Mouse (Mus musculus) neural tube, embryonic 15.5 days (tissue): Measurements from ENCODE around the gene Srgap3. TPM values are rescaled to one million over a fixed set of nuclear protein-coding genes. Genes with fewer than 3 reads are reported as not detected.
"Not testable (repeated sequence)": the region's sequence is repeated elsewhere in the genome, so short reads cannot be mapped to it uniquely, and the experiment has no call there.

Experiments
- ATAC-seq: fragments of 200-750 bp; cut with Nextera tagmentation; 2 replicates; pipeline ENCODE4 v1.8.0; 2017; ENCODE audit warnings: mild to moderate bottlenecking, moderate TSS enrichment, moderate library complexity; ENCODE audit not compliant: low FRiP score
- H3K27ac ChIP-seq: fragments of 300-500 bp; sonication (generic); replicated peaks from 2 replicates; pipeline ENCODE4 v1.5.1; 2015; ENCODE audit warnings: mild to moderate bottlenecking, inconsistent platforms
- H3K27me3 ChIP-seq: fragments of 300-500 bp; sonication (generic); replicated peaks from 2 replicates; pipeline ENCODE4 v1.6.1; 2015; ENCODE audit warnings: inconsistent platforms
- H3K36me3 ChIP-seq: fragments of 300-500 bp; sonication (generic); 2 replicates; pipeline ENCODE4 v1.6.1; 2015; ENCODE audit warnings: inconsistent platforms
- H3K4me1 ChIP-seq: fragments of 300-500 bp; sonication (generic); 2 replicates; pipeline ENCODE4 v1.6.1; 2015; ENCODE audit warnings: inconsistent platforms
- H3K4me2 ChIP-seq: fragments of 300-500 bp; sonication (generic); 2 replicates; pipeline ENCODE4 v1.6.1; 2015; ENCODE audit warnings: inconsistent platforms, mild to moderate bottlenecking, moderate library complexity
- H3K4me3 ChIP-seq: fragments of 300-500 bp; sonication (generic); replicated peaks from 2 replicates; pipeline ENCODE4 v1.5.1; 2015; ENCODE audit warnings: mild to moderate bottlenecking, inconsistent platforms
- H3K9ac ChIP-seq: fragments of 300-500 bp; sonication (generic); replicated peaks from 2 replicates; pipeline ENCODE4 v1.6.1; 2015; ENCODE audit warnings: mild to moderate bottlenecking, inconsistent platforms
- H3K9me3 ChIP-seq: fragments of 300-500 bp; sonication (generic); replicated peaks from 2 replicates; pipeline ENCODE4 v1.6.1; 2016; ENCODE audit warnings: inconsistent platforms
- WGBS: fragments of 180-500 bp; shearing (Covaris S2); methylation state at CpG from one replicate; pipeline ENCODE4 v1.1.7; 2015; ENCODE audit warnings: mixed read lengths; 5-methylcytosine and 5-hydroxymethylcytosine counted together
- polyA plus RNA-seq: library from polyadenylated mRNA; unstranded; fragments of >200 nt; fragmentation: Nextera tagmentation; extraction: Ambion mirVana; gene quantifications from 2 replicates; pipeline ENCODE4 v1.2.1, GENCODE M21; 2015

Gene Srgap3
- polyA plus RNA-seq, 1 experiment from 2014 or later: 26.3 TPM

DNA sequence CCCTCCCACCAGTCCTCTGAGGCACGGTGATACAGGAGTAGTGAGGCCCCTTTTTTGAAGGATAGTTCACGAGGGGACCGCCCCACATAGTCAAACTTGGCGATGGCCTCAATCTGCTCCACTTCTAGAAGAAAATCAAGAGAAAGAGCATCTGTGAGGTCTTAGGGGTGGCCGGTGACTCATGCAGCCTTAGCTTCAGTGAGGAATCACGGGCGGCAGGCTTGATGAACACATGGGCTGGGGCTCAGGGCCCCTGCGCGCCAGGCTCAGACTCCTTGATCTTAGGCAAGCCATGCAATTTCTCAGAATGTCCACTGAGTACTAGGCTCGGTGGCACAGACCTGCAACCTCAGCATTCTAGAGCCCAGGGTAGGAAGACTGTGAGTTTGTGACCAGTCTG lies 215.7 kb downstream of the Srgap3 start:
- peaks cover 85% of the 10 kb centered on the region for H3K36me3 ChIP-seq
- WGBS: 96% methylated on average over 10 of the region's 10 CpGs

DNA sequence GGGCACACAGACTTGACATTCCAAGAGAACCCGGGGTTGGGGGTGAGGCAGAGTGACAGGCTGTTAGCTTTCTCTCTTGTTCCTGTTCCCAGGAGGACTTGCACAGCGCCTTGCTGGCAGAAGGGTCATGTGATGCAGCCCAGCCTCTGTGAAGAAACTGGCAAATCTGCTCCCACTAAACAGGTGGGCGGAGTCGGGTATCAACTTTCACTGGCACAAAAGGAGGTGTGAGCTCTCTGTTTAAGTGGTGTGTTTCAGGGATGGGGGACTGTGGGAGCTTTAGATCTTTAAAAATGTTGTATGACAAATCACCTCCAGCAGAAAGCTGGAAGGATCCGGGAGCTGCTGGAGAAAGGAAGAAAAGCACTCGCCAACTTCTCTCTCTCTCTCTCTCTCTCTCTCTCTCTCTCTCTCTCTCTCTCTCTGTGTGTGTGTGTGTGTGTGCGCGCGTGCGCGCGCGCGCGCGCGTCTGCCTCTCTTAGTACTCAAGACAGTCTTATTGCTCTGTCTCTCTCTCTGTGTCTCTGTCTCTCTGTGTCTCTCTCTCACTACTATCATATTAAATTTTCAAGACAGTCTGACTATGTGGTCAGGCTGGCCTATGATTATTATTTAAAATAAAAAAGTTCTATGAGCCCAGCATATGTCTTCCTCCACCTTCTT lies 218.2 kb downstream of the Srgap3 start:
- Histone ChIP-seq H3K4me1 (peaks cover 11% of the 10 kb centered on the region), H3K9me3 (no peaks in the 10 kb centered on the region), H3K27me3 (no peaks in the 10 kb centered on the region), H3K4me2 (peak overlapping the region; percentile 13; the same call in 1 of the 2 replicates), H3K27ac (no peak overlapping the region; the same call in 1 of the 2 replicates), H3K4me3 (no peak overlapping the region), H3K36me3 (peaks cover 80% of the 10 kb centered on the region), H3K9ac (no peak overlapping the region)
- ATAC-seq: peak; percentile 53; the same call in 1 of the 2 replicates
- 7% methylated on average over 17 of the region's 17 CpGs for WGBS

More for the DNA sequence above, 215.7 kb downstream of the Srgap3 start:
- H3K27me3 ChIP-seq: no peaks in the 10 kb centered on the region
- H3K4me2 ChIP-seq: no peak overlapping the region
- no peak for ATAC-seq
- peaks cover 11% of the 10 kb centered on the region for H3K4me1 ChIP-seq
- H3K9ac ChIP-seq: no peak overlapping the region
- H3K9me3 ChIP-seq: no peaks in the 10 kb centered on the region
- H3K27ac ChIP-seq: no peak overlapping the region
- H3K4me3 ChIP-seq: no peak overlapping the region

DNA sequence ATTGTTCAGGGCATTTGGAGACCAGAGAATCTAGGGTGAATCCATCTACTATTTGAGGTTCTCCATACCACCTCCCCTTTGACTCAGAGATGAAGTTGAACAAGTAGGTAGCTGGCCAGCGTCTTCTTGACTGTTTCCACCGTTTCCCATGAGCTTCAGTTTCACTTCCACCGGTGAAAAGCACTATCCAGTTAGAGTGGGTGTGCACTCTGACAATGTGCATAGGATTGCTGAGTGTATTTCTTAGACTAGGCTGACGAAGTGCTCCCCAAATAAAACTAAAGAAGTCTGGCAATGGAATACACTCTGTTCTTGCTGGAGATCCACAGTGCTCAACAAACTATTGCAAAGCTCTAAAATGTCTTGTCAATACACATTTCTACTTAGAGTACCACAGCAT lies 221.6 kb downstream of the Srgap3 start:
- H3K27me3 ChIP-seq: no peaks in the 10 kb centered on the region
- WGBS: 94% methylated on average over 4 of the region's 4 CpGs
- H3K9me3 ChIP-seq: no peaks in the 10 kb centered on the region
- ATAC-seq: no peak
- peaks cover 73% of the 10 kb centered on the region for H3K36me3 ChIP-seq
- peaks cover 11% of the 10 kb centered on the region for H3K4me1 ChIP-seq
- no peak overlapping the region for H3K4me2 ChIP-seq
- H3K4me3 ChIP-seq: no peak overlapping the region
- no peak overlapping the region for H3K27ac ChIP-seq
- H3K9ac ChIP-seq: no peak overlapping the region

DNA sequence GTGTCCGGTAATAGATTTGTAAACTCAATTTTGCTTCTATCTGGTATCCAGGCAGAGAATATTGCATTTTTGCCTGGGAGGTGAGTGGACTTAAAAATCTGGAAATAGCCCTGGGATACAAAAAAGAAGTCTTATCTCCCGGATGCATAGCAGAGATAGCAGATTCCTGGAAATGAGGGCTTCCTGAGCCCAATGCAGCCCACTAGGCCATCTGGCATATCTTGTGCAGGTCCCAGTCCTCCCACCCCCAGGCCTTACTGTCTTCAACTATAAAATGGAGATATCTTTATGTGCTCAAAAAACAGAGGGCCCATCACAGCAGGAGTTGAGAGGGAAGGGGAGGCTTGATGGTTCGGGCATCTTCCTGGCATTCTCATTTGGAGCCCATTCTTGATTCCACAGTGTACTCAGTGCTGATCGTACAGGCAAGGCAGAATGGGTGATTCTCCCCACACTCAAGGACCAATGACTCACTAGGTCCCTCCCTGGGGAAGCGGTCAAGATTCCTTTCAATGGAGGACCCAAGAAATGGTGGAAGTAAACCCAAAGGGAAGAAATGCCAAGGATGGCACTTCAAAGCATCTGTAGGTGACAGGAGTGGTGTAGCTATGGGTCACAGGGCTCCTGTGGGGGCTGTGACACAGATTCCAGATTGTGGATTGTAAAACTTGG lies 226.5 kb downstream of the Srgap3 start:
- no peak overlapping the region for H3K9ac ChIP-seq
- no peak overlapping the region for H3K4me2 ChIP-seq
- H3K36me3 ChIP-seq: peaks cover 28% of the 10 kb centered on the region
- 63% methylated on average over 5 of the region's 5 CpGs for WGBS
- H3K4me1 ChIP-seq: no peaks in the 10 kb centered on the region
- H3K27me3 ChIP-seq: no peaks in the 10 kb centered on the region
- H3K4me3 ChIP-seq: no peak overlapping the region
- H3K27ac ChIP-seq: peak overlapping the region; percentile 23; the same call in 1 of the 2 replicates
- ATAC-seq: no peak
- H3K9me3 ChIP-seq: no peaks in the 10 kb centered on the region

DNA sequence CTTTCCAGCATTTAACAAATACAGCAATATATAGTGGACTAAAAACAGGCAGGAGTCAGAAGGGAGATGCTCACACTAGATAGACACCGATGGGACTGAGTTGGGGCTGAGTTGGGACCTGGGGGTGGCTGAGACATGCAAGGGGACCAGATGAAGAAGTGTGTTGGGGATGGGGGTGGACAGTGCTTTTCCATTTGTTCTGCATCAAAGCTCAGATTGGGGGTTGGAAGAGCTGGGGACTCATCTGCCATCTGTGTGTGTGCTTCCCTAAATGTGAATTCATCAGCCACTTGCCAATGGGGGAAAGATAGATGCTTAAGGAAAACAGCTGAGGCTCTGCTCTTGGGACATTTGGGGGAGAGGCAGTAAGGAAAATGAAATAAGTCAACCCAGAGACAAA lies 227.1 kb downstream of the Srgap3 start:
- H3K9me3 ChIP-seq: no peaks in the 10 kb centered on the region
- 53% methylated on average over 1 of the region's 1 CpGs for WGBS
- H3K4me1 ChIP-seq: no peaks in the 10 kb centered on the region
- no peak overlapping the region for H3K4me3 ChIP-seq
- peak overlapping the region; percentile 20; the same call in 1 of the 2 replicates for H3K27ac ChIP-seq
- H3K4me2 ChIP-seq: no peak overlapping the region
- H3K36me3 ChIP-seq: peaks cover 23% of the 10 kb centered on the region
- no peaks in the 10 kb centered on the region for H3K27me3 ChIP-seq
- ATAC-seq: no peak
- no peak overlapping the region for H3K9ac ChIP-seq

DNA sequence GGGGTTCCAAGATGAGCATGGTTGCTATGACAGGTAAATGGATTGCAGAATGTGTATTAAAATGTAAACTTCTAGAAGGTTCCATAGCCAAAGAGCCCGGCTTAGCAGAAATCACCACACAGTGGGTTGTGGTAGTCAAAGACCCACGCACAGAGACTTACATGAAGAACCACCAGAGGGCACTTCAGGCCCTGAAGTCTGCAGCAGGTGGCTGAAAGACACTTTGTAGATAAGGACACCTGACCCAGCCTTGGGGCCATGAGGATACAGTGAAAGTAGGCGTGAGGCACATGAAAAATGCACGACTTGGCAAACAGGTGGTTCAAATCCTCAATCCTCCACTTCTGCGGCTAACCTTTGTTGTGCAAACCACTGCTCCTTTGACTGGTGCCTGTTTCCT lies 229.9 kb downstream of the Srgap3 start:
- no peak overlapping the region for H3K4me3 ChIP-seq
- ATAC-seq: no peak
- no peak overlapping the region for H3K9ac ChIP-seq
- no peak overlapping the region for H3K27ac ChIP-seq
- H3K4me2 ChIP-seq: no peak overlapping the region
- H3K9me3 ChIP-seq: no peaks in the 10 kb centered on the region
- H3K4me1 ChIP-seq: no peaks in the 10 kb centered on the region
- WGBS: 65% methylated on average over 5 of the region's 5 CpGs
- peaks cover 10% of the 10 kb centered on the region for H3K36me3 ChIP-seq
- no peaks in the 10 kb centered on the region for H3K27me3 ChIP-seq

DNA sequence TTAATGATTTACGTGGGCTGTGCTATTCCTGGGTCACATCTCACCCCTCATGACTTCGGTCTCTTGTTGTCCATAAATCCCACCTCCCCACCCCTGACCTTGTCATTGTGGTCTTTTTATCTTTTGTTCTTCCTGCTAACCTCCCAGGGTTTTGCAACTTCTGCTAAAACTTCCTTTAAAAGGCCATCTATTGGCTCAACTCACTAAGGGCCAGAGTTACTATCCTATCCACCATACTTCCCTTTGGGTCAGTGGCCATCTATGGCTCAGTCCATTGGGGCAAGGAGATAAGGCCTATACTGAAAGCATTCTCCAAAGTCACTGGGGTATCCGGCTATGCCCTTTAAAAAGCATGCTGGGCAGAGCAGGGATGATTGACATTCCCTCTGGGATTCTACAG lies 233.1 kb downstream of the Srgap3 start:
- no peak overlapping the region for H3K27ac ChIP-seq
- WGBS: 81% methylated on average over 3 of the region's 3 CpGs

DNA sequence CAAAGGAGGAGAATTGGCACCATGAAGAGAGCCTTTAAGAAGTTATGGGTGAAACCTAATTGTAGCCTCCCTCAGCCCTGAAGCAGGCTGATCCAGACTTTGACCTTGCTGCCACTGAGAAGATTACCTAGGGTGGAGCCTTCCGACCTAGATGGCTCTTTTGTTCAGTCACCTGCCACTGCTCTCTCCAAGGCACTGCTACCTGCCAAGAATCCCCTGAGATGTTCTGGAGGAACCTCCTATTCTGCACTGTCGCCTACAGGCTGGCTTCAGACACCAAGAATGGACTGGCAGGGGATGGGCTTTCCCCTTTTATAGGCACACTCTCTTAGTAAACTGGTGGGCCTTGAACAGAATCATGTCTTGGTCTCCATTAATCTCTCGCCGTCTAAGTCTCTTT lies 244.8 kb downstream of the Srgap3 start:
- H3K9ac ChIP-seq, H3K4me3 ChIP-seq, H3K27ac ChIP-seq, H3K27me3 ChIP-seq, H3K4me1 ChIP-seq, H3K4me2 ChIP-seq, H3K36me3 ChIP-seq, ATAC-seq, H3K9me3 ChIP-seq: not testable (repeated sequence)
- 91% methylated on average over 4 of the region's 4 CpGs for WGBS

More for the DNA sequence above, 233.1 kb downstream of the Srgap3 start:
- no peaks in the 10 kb centered on the region for H3K9me3 ChIP-seq
- no peaks in the 10 kb centered on the region for H3K36me3 ChIP-seq
- no peak for ATAC-seq
- no peaks in the 10 kb centered on the region for H3K4me1 ChIP-seq
- H3K4me2 ChIP-seq: no peak overlapping the region
- no peak overlapping the region for H3K9ac ChIP-seq
- H3K27me3 ChIP-seq: no peaks in the 10 kb centered on the region
- no peak overlapping the region for H3K4me3 ChIP-seq

DNA sequence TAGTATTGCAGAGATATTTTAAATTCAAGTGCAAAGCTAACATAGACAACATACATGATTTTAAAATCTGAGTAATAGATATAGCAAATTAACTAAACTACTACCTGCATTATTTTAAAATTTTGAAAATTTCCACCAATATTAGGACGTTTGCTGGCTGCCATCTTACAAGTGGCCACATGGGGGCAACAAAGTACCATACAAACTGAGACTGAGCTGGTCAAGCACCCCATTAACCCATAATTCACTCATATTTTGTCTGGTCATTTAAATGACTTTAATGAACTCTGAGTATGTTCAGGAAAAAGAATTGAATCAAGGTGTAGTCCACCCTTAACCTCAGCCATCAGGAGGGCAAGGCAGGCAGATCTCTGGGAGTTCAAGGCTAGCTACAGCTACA lies 246.7 kb downstream of the Srgap3 start:
- Histone ChIP-seq H3K9me3 (no peaks in the 10 kb centered on the region), H3K36me3 (no peaks in the 10 kb centered on the region), H3K9ac (no peak overlapping the region), H3K4me2 (no peak overlapping the region), H3K4me3 (no peak overlapping the region), H3K4me1 (peaks cover 10% of the 10 kb centered on the region), H3K27ac (no peak overlapping the region), H3K27me3 (0 out of 2 replicates have a peak, but pooled peaks cover 4% of the 10 kb centered on the region)
- no peak for ATAC-seq
- WGBS: 0% methylated on average over 1 of the region's 1 CpGs

DNA sequence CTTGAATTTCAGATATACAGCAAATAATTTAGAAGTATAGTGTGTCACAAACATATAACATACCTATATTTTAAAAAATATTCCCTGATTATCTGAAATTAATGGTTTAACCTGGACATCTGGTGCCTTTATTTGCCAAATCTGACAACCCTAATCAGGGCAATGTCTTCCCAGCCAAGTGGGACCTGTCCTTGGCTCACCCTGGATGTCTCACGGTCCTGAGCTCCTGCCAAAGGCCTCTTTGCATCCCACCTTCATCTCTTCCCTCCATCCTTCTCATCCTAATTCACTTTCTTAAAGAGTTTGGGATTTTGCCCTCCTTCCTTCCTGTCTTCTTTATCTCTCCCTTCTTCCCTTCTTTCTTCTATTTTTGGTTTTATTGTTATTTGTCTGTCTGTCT lies 248.0 kb downstream of the Srgap3 start:
- H3K4me2 ChIP-seq: no peak overlapping the region
- H3K9me3 ChIP-seq: no peaks in the 10 kb centered on the region
- no peaks in the 10 kb centered on the region for H3K36me3 ChIP-seq
- no peak overlapping the region for H3K4me3 ChIP-seq
- no peak overlapping the region for H3K9ac ChIP-seq
- 55% methylated on average over 1 of the region's 1 CpGs for WGBS
- no peak for ATAC-seq
- no peak overlapping the region for H3K27ac ChIP-seq
- 0 out of 2 replicates have a peak, but pooled peaks cover 4% of the 10 kb centered on the region for H3K27me3 ChIP-seq
- peaks cover 12% of the 10 kb centered on the region for H3K4me1 ChIP-seq

DNA sequence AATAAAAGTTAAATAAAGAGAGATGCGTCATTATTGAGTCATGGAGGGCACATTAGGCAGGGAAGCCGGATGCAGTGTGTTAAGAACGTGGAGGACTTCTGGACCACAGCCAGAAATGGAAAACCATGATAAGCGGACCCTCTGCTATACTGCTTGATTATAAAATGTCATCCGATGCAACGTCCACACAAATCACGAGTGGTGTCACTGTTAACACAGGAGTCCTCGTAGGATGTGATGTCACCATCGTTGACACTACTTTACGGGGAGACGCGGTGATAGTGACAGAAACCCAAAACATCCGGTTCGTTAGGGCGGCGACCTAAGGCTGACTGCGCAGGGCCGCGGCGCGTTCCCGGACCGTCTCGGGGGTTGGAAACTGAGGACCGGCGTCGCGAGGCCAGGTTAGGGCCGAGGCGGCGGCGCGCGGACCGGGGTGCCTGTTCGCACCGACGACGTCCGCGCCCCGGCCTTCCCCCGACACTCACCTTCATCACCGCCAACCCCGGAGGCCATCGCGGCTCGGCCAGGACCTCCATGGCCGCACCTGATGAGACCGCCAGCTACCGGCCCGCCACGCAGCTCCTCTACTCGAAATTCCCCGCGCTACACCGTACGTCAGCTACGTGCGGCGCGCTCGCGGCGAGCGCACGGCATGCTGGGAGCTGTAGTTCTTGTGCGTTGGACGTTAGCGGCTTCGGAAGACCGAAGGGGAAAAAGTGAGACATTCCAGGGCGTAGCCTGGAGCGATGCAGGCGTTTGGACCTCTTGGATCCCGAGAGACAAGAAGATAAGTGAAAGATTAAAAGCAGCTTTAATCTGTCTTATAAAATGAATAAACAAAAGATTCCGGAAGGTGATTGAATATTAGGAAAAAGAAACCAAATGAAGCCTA lies 250.8 kb downstream of the Srgap3 start, which contains the start of gene Rad18:
TSS of gene Rad18 (minus strand) at position 631 of the 895 bp plus-strand sequence.
- no peaks in the 10 kb centered on the region for H3K36me3 ChIP-seq
- H3K27ac ChIP-seq: no peak within 1 kb of the TSS
- WGBS: under 1% methylated on average over 77 of the region's 77 CpGs

More for the DNA sequence above, 250.8 kb downstream of the Srgap3 start, which contains the start of gene Rad18:
- 0 out of 2 replicates have a peak, but pooled peaks cover 4% of the 10 kb centered on the region for H3K27me3 ChIP-seq
- peak within 1 kb of the TSS; percentile 52 for H3K9ac ChIP-seq
- peaks cover 12% of the 10 kb centered on the region for H3K4me1 ChIP-seq
- ATAC-seq: peak; percentile 92
- peak within 1 kb of the TSS; percentile 64 for H3K4me2 ChIP-seq
- no peaks in the 10 kb centered on the region for H3K9me3 ChIP-seq
- H3K4me3 ChIP-seq: peak within 1 kb of the TSS; percentile 64
